Mouse (Mus musculus): ENCODE measurements around the gene Rnf169. TPM values are rescaled to one million over a fixed set of nuclear protein-coding genes. Genes with fewer than 3 reads are reported as not detected.

Rnf169 gene
- polyA plus RNA-seq, 1 experiment from 2014 or later = 4.4 TPM

DNA sequence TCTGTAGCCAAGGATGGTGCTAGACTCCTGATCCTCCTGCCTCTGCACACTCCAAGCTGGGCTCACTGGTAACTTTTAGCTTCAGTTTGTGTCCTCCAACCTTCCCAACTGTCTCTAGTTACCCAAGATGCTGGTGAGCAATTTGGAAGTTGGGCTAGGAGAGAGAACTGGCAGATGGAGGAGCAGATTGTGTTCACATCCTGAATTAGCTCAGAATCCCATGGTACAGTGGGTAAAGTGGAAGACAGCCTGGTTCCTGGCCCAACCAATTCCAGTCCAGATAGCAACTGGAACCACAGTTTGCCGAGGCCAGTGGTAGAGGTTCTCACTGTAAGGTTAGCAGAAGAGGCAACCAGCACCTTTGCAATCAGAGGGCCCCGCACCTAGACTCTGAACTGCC, 61.1 kb downstream of the Rnf169 start:
- no peak for TF ChIP-seq CTCF (IDR thresholded peaks at IDR 0.05; ENCODE audit: low read depth)
- Histone ChIP-seq H3K4me1 (replicated peaks; ENCODE audit: insufficient read depth, low read length) (peaks cover 15% of the 10 kb centered on the region; the same call in 1 of the 2 replicates), H3K9ac (ENCODE audit: low read depth, low read length) (no peak overlapping the region), H3K27me3 (ENCODE audit: insufficient read depth, low read length) (no peaks in the 10 kb centered on the region), H3K4me3 (replicated peaks; ENCODE audit: low read depth, low read length) (no peak overlapping the region), H3K36me3 (ENCODE audit: insufficient read depth, low read length) (peaks cover 10% of the 10 kb centered on the region), H3K27ac (no peak overlapping the region), H3K4me2 (ENCODE audit: low read length) (no peak overlapping the region), H3K9me3 (replicated peaks; ENCODE audit: low read length) (no peaks in the 10 kb centered on the region)
- no peak for DNase-seq (ENCODE audit: low spot score)
- 98% methylated on average over 2 of the region's 2 CpGs for WGBS
- no peak for ATAC-seq (replicated peaks; ENCODE audit: low FRiP score, low read depth)

- Histone ChIP-seq H3K27me3 (ENCODE audit: insufficient read depth, low read length) (no peaks in the 10 kb centered on the region), H3K9ac (ENCODE audit: low read depth, low read length) (peak overlapping the region; percentile 58), H3K4me2 (ENCODE audit: low read length) (peak overlapping the region; percentile 81), H3K4me3 (replicated peaks; ENCODE audit: low read depth, low read length) (peak overlapping the region; percentile 37), H3K36me3 (ENCODE audit: insufficient read depth, low read length) (peaks cover under 1% of the 10 kb centered on the region; the same call in 1 of the 2 replicates), H3K9me3 (replicated peaks; ENCODE audit: low read length) (no peaks in the 10 kb centered on the region), H3K27ac (no peak overlapping the region), H3K4me1 (replicated peaks; ENCODE audit: insufficient read depth, low read length) (peaks cover 15% of the 10 kb centered on the region; the same call in 1 of the 2 replicates)
- peak; percentile 48 for ATAC-seq (replicated peaks; ENCODE audit: low FRiP score, low read depth)
- no peak for TF ChIP-seq CTCF (IDR thresholded peaks at IDR 0.05; ENCODE audit: low read depth)
- DNase-seq (ENCODE audit: low spot score) = peak; percentile 52
- 1% methylated on average over 36 of the region's 36 CpGs for WGBS
Observed at GRCm38 (mm10) chr7:99917320-99917844, 62.9 kb downstream of the Rnf169 start.

GRCm38 (mm10) chr7:99916741-99917319, 63.4 kb downstream of the Rnf169 start:
- peak; percentile 65 for DNase-seq (ENCODE audit: low spot score)
- 7% methylated on average over 22 of the region's 22 CpGs for WGBS
- peak overlapping the region; percentile 37 for H3K4me3 ChIP-seq (replicated peaks; ENCODE audit: low read depth, low read length)
- no peaks in the 10 kb centered on the region for H3K27me3 ChIP-seq (ENCODE audit: insufficient read depth, low read length)
- peak; percentile 48; the same call in 1 of the 2 replicates for ATAC-seq (replicated peaks; ENCODE audit: low FRiP score, low read depth)
- H3K27ac ChIP-seq = no peak overlapping the region
- peak; percentile 77 for TF ChIP-seq CTCF (IDR thresholded peaks at IDR 0.05; ENCODE audit: low read depth)
- H3K9me3 ChIP-seq (replicated peaks; ENCODE audit: low read length) = no peaks in the 10 kb centered on the region
- H3K4me2 ChIP-seq (ENCODE audit: low read length) = peak overlapping the region; percentile 81
- H3K9ac ChIP-seq (ENCODE audit: low read depth, low read length) = peak overlapping the region; percentile 58; the same call in 1 of the 2 replicates
- H3K4me1 ChIP-seq (replicated peaks; ENCODE audit: insufficient read depth, low read length) = peaks cover 15% of the 10 kb centered on the region; the same call in 1 of the 2 replicates
- no peaks in the 10 kb centered on the region for H3K36me3 ChIP-seq (ENCODE audit: insufficient read depth, low read length)

- Histone ChIP-seq H3K27ac (no peak overlapping the region), H3K36me3 (ENCODE audit: insufficient read depth, low read length) (no peaks in the 10 kb centered on the region), H3K27me3 (ENCODE audit: insufficient read depth, low read length) (no peaks in the 10 kb centered on the region), H3K9me3 (replicated peaks; ENCODE audit: low read length) (no peaks in the 10 kb centered on the region), H3K4me1 (replicated peaks; ENCODE audit: insufficient read depth, low read length) (peaks cover 15% of the 10 kb centered on the region; the same call in 1 of the 2 replicates), H3K4me3 (replicated peaks; ENCODE audit: low read depth, low read length) (no peak overlapping the region), H3K4me2 (ENCODE audit: low read length) (no peak overlapping the region), H3K9ac (ENCODE audit: low read depth, low read length) (no peak overlapping the region)
- 78% methylated on average over 2 of the region's 2 CpGs for WGBS
- no peak for TF ChIP-seq CTCF (IDR thresholded peaks at IDR 0.05; ENCODE audit: low read depth)
- no peak for DNase-seq (ENCODE audit: low spot score)
- ATAC-seq (replicated peaks; ENCODE audit: low FRiP score, low read depth) = no peak
Observed at GRCm38 (mm10) chr7:99915511-99915910, 64.7 kb downstream of the Rnf169 start.

DNA sequence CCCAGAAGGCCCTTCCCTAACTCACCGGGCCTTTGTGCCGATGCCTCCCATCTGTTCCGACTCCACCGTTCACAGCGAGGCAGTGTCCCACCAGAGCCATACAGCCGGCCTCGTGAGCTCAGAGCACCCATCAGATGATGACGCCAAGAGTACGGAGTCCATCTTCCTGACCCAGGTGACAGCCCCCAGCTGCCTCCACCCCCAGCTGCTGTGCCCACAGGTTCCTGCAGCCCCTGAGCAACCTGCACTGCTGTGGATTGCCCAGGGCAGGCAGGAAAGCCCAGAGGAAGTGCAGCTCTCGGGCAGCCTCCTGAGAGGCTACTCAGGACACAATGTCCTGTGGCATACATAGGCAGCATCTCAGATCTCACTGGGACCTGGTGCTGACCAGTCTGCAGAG, 65.9 kb downstream of the Rnf169 start:
- Histone ChIP-seq H3K4me1 (replicated peaks; ENCODE audit: insufficient read depth, low read length) (peaks cover 15% of the 10 kb centered on the region; the same call in 1 of the 2 replicates), H3K36me3 (ENCODE audit: insufficient read depth, low read length) (no peaks in the 10 kb centered on the region), H3K9me3 (replicated peaks; ENCODE audit: low read length) (no peaks in the 10 kb centered on the region), H3K27me3 (ENCODE audit: insufficient read depth, low read length) (no peaks in the 10 kb centered on the region), H3K4me2 (ENCODE audit: low read length) (no peak overlapping the region), H3K27ac (no peak overlapping the region), H3K4me3 (replicated peaks; ENCODE audit: low read depth, low read length) (no peak overlapping the region), H3K9ac (ENCODE audit: low read depth, low read length) (no peak overlapping the region)
- no peak for TF ChIP-seq CTCF (IDR thresholded peaks at IDR 0.05; ENCODE audit: low read depth)
- DNase-seq (ENCODE audit: low spot score) = no peak
- ATAC-seq (replicated peaks; ENCODE audit: low FRiP score, low read depth) = no peak
- WGBS = 79% methylated on average over 10 of the region's 10 CpGs

DNA sequence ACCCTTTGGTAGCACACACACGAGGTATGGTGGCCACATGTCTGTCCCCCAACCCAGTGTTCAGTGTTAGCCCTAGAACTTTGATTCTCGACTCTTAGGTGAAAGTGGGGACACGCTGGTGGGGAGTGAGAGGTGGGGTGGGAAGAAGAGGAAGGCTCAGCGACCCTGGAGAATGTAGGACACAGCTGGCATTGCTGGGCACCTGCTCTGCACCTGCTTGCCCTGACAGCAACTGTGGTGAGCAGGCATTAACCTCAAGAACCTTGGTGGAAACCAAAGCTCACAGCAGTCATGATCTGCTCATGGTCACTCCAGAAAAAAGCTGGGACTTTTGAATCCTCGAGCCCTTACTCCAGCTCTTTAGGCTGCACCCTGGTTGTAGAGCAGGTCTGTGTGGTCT, 69.2 kb downstream of the Rnf169 start:
- Histone ChIP-seq H3K9me3 (replicated peaks; ENCODE audit: low read length) (no peaks in the 10 kb centered on the region), H3K4me2 (ENCODE audit: low read length) (no peak overlapping the region)
- 82% methylated on average over 5 of the region's 5 CpGs for WGBS

More for the DNA sequence above, 69.2 kb downstream of the Rnf169 start:
- H3K4me3 ChIP-seq (replicated peaks; ENCODE audit: low read depth, low read length) = no peak overlapping the region
- H3K36me3 ChIP-seq (ENCODE audit: insufficient read depth, low read length) = no peaks in the 10 kb centered on the region
- DNase-seq (ENCODE audit: low spot score) (no peak), ATAC-seq (replicated peaks; ENCODE audit: low FRiP score, low read depth) (no peak)
- no peak overlapping the region for H3K27ac ChIP-seq
- H3K4me1 ChIP-seq (replicated peaks; ENCODE audit: insufficient read depth, low read length) = no peaks in the 10 kb centered on the region
- H3K27me3 ChIP-seq (ENCODE audit: insufficient read depth, low read length) = no peaks in the 10 kb centered on the region
- no peak overlapping the region for H3K9ac ChIP-seq (ENCODE audit: low read depth, low read length)
- TF ChIP-seq CTCF (IDR thresholded peaks at IDR 0.05; ENCODE audit: low read depth) = no peak

All from kidney, postnatal 0 days (tissue).